Mouse (Mus musculus): Measurements from ENCODE around the gene Gm20518.

The Gm20518 gene

DNA sequence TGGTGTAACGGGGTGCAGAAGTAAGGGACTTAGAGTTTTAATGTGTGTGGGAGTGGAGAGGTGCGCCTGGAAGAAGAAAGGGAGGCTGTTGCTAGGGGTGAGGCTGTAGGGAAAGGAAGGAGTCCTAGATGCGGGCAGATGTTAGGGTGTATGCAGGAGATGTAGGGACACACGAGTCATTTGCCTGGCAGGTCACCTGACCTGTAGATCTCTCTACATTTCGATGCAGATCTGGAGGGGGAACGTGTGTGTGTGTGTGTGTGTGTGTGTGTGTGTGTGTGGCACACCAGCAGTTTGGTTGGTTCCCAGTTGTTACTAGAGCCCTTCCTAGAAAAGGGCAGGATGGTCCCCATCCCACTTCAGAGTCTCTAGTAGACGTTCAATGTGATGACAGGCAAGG is 86.5 kb downstream of the Gm20518 start:
- no peak for DNase-seq (ENCODE audit: low read depth)

DNA sequence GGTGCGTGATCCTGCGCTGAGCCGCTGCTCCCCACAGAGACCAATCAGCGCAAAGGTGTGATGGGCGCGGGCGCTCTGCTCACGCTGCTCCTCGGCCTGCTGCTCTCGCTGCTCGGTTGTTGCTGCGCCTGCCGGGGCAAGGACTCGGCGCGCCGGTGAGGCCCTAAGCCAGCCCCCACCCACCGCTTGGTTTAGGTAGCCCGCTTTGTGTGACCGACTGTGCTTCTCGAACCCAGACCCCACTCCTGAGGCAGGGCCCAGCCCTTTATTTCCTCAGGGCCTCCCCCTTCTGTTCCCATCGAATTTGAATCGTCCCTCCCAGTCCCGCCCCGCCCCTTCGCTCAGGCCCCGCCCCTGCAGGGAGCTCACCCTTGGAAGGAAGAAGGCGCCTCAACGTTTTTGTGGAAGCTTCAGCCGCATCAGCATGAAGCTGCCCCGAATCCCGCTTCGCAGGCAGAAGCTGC is 87.0 kb downstream of the Gm20518 start:
- peak; percentile 65 for DNase-seq (ENCODE audit: low read depth)

DNA sequence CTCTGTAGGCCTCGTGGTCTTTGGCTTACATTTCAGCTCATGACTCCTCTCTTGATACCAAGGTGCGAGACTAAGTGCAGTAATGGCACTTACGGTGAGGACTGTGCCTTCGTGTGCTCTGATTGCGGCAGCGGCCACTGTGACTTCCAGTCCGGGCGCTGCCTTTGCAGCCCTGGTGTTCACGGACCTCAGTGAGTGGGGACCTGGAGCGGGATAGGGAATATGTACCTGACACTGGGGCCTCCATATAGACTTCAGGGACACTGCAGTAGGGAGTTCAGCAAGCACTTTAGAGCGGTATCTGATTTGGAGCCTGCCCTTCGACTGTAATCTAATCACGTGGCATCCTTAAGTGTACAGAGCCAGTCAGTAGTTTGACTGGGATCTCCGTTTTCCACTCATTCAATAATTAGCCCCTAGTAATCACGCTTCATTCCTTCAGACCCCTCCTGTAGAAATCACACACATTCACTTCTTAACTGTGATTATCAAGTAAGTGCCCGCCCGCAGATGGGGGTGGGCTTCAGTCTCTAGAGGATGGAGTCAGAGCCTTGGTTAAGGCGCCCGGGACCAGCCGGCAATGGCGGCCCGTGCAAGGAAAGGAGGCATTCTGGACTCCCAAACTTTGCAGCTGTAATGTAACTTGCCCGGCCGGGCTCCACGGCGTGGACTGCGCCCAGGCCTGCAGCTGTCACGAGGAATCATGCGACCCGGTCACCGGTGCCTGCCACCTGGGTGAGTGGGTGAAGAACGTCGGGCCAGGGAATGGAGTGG is 87.6 kb downstream of the Gm20518 start:
- DNase-seq (ENCODE audit: low read depth), result peak; percentile 30

DNA sequence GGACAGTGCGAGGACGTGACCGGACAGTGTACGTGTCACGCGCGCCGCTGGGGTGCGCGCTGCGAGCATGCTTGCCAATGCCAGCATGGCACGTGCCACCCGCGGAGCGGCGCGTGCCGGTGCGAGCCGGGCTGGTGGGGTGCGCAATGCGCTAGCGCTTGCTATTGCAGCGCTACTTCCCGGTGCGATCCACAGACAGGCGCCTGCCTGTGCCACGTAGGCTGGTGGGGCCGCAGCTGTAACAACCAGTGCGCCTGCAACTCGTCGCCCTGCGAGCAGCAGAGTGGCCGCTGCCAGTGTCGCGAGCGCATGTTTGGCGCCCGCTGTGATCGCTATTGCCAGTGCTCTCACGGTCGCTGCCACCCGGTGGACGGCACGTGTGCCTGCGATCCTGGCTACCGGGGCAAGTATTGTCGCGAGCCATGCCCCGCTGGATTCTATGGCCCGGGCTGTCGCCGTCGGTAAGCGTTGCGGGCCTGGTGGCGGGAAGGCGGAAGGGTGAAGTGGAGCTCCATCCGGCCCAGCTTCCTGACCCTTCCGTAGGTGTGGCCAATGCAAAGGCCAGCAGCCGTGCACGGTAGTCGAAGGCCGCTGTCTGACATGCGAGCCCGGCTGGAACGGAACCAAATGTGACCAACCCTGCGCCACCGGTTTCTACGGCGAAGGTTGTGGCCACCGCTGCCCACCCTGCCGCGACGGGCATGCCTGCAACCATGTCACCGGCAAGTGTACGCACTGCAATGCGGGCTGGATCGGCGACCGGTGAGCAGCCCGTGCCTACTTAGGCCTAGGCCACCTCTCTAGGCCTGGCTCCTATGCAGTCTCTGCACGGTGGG is 88.4 kb downstream of the Gm20518 start:
- DNase-seq (ENCODE audit: low read depth), result peak; percentile 46

DNA sequence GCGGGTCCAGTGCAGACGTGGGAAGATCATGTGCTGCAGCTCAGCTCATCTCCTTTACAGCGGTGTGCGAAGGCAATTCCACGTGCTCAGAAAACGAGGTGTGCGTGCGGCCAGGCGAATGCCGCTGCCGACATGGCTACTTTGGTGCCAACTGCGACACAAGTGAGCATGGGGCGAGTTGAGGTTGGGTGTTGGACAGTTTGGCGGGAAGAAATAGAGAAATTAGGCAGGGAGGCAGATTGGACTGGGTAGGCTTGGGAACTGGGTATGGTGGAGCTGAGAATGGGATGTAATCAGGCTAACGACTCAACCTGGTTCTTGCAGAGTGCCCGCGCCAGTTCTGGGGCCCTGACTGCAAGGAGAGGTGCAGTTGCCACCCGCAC is 89.0 kb downstream of the Gm20518 start:
- no peak for DNase-seq (ENCODE audit: low read depth)

DNA sequence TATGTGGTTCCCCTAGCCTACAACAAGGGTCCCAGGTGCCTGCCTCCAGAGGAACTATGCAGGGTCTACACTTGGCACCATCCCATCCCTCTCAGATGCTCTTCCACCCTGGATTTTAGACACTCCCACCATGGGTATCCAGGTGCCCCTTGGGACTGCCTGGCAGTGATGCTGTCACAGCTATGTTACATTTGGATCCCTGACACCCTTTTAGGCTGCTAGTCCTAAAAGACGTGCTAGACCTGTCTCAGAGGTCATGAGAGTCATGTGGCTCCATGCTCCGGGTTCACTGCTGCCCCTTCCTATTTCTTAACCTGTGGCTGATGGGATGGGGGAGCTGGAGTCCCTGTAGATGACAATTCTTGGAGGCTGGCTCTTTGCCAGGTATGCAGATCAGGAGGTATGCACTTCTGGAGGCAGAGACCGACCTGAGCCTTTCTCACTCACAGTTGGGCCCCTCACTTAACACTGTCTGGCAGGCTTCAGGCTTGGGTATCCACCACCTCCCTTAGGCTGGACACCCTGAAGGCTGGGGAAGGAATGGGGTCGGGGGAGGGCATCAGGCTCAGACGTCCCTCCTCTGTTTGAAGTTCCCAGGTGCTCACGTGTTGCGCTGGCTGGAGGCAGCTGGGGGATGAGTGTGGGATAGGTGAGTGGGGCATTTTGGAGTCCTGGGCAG is 89.6 kb downstream of the Gm20518 start:
- no peak for DNase-seq (ENCODE audit: low read depth)

DNA sequence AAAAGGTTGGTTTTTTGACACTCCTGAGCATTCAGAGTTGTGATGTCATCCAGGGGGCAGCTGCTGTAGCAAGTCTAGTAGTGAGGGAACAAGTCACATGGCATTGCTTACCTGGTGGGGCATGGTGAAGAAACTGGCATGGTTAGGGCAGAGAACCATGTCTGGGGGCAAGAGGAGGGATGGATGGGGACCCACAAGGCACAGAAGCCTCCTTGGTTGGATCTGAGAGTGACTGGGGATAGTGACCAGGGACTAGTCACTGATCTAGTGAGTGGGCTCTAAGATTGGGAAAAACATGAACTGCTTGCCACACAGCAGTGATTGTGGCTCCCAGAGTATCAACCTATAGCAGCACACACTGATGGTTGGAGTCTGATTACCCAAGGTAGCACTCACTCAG is 91.9 kb downstream of the Gm20518 start:
- no peak for DNase-seq (ENCODE audit: low read depth)

DNA sequence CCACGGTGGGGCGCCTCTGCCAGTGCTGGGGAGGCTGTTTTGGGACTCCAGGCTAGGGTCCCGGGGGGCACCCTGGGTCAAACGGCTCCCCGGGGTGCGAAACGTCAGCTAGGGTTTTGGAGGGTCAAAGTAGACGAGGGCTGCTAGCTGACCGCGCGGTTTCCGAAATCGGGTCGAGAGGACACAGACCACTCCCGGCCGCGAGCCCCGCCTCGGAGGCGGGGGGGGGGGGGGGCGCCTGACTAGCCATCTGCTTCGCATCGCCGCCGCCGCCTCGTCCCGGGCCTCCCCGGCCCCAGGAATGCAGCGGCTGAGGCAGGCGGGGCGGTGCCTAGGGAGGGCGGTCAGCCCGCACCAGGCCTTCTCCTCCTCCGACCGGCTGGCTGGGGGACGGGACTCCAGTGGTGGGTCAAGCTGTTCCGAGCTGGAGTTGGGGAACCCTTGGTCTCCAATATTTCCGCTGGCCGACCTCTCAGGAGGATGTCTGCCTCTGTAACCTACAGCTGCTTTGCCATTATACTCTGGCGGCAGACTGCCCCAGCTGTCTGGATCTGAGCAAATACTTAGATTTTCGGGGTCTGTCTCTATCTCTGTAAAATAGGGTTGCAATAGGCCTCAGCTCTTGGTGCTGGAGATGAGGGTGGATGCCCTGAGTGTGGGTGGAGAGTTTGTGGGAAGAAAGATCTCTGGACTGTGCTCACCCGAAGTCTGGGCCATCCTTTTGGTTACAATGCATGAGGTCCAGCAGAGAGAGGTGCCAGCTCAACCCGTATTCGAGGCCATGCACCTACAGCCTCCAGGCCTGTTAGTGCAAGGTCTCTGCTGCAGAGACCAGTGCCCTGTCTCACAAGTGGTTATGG is 92.9 kb downstream of the Gm20518 start:
- DNase-seq (ENCODE audit: low read depth), result no peak

DNA sequence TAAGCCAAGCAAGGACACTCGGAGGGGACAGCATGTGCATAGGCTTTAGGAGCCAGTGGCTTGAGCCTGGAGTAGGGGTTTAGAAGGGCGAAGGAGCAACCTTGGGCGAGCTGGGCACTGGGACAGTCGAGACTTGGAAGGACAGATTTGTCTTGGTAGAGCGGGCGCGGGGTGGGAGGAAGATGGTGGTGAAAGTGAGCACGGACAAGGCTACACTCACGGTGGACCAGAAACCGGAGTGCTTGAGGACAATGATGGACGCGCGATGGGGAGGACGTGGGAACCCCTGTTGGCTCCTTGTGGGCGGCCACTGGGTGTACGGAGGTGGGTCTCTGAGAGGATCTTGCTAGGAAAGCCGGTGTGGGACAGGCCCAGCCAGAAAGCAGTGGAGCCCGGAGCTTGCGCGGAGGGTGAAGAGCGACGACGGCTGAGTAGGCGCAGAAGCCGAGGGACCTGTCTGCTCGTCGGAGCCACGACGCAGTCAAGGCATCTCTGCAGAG is 93.6 kb downstream of the Gm20518 start:
- DNase-seq (ENCODE audit: low read depth), result no peak

DNA sequence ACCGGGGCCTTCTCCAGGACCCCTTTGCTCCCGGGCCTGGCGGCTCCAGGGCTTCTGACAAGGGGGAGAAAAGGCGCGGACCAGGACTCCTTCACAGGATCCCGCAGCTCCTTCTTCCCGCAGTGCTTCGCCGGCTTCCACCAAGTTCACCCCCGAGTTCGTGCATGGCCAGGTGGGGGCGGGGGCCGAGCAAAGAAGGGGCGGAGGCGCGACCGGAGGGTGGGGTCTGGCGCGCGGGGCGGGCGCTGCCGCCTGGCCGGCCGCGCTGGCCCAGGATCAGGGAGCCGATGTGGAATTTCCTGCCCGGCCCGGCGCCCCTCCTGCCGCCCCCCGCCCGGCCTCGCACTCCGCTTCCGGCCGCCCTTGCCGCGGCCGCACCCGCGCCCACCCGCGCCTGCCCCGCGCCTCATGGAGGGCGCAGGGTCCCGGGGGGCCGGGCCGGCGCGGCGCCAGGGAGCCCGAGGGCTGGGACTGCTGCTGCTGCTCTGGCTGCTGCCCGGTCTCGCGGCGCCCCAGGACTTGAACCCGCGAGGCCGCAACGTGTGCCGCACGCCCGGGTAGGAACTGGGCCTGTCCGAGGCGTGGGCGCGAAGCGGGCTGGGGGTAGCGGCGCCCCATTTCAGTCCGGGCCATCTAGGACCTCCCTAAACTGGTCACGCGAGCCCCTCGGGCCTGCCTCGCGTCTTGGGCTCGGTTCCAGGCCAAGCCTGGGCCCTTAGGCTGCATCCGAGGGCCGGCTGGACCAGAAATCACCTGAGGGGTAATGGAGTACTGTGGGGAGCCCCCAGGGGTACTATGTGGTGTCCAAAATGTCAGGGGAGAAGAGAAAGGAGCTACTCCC is 94.3 kb downstream of the Gm20518 start, which contains the start of gene Scarf2:
Gene Scarf2, plus strand, starts transcription at position 312 of the 841 bp plus-strand sequence.
- no peak for DNase-seq (ENCODE audit: low read depth)

DNA sequence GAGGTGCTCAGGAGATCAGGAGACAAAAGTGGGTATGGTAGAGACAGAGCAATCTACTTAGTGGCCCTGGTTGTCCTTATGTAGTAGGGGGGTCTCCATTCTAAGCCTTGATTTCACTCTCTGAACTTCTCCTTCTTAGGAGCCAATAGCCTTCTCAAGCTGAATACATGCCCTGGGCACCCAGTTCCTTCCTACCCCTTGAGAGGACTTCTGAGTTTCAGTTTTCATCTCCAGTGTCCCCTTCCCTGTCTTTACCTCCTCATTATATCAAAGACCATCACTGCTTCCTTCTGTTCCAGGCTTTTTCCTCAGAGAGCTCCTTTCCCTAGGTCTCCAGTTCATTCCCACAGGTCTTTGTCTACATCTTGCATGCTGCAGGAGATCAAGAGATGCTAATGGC is 95.0 kb downstream of the Gm20518 start:
- DNase-seq (ENCODE audit: low read depth), result no peak

DNA sequence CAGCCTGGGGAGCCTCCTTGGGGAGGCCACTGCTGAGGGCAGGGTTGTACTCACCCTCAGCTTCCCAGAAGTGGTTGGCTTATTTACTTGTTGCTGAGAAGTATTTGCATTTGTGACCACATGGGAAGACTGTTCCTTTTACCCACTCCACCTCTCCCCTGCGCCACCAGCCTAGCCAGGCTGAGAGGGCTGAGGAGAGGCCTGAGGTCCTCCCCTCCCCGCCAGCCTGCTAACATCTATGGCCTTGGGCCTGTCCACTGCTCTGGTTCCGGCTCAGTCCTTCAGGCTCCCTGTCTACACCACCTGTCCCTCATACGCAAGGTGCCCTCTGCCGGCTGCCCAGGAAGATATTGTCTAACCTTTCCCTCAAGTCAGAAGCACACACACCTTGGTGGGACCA is 95.8 kb downstream of the Gm20518 start:
- no peak for DNase-seq (ENCODE audit: low read depth)

DNA sequence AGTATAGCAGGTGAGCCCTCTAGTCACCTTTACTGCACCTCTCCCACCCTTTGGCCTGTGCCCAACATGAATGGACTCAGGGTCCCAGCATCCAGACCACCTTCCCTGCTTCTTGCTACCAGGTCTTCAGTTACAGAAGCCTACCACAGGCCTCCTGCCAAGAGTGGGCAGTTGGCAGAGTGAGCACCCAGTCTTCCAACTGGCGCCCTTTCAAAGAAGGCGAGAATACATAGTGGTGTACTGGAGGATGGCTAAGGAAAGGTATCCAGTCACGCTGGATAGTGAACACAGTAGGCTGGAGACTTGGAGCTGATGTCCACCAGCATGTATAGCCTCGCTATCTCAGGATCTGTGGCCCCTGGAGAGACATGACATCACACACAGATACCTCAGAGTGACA is 97.4 kb downstream of the Gm20518 start:
- no peak for DNase-seq (ENCODE audit: low read depth)

DNA sequence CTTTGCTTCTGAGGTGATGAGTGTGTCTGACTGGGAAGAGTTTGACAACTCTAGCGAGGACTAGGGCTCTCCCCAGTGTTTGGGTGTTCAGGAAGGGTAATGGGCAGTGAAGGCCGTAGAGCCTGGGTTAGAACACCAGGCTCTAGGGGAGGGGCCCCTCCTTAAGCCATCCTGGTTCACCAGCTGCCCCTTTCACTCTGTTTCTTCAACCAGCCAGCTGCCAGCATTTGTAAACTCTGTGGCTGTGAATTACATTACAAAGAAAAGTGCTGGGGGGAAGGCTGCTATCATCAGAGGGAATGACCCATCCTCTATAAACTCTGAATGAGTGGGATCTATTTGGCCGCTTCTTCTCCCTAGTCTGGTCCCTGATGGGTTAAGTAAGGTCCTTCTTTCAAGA is 98.7 kb downstream of the Gm20518 start:
- no peak for DNase-seq (ENCODE audit: low read depth)

DNA sequence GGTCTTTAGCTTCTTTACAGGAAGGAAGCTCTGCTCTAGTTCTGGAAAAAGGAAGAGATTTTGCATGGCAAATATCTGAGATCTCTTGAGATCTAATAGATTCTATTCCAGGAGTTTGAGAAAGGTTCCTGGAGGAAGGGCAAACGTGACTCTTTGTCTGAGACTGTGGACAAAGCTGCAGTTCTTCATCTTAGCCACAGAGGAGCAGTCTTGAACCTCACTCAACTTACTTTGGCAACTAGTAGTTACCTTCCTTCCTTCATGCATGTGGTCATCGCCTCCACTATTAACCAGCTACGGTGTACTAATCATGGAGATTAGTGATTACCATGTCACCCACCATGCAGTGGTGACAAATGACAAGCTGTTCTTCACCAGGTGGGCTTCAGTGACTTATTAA is 106.1 kb downstream of the Gm20518 start:
- no peak for DNase-seq (ENCODE audit: low read depth)
